Comparison of ENCODE assay signal across 8 mouse cellular contexts in the genomic region with DNA sequence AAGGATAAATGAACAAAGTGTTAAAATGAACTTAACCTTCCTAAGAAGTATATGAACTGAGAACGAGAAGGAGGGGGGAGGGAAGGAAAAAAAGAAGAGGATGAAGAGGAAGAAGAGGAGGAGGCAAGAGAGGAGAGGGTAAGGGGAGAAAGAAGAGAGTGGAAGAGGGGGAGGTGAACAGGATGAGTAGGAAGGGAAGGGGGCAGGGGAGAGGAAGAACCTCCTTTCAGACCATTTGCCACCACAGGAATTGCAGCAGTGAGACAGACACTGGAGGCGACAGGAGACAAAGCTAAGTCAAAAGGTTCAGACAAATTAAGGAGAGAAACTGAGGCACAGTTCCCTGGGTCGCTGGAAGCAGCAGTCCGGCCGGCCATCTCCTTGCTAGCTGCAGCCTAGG. TPM values are rescaled to one million over a fixed set of nuclear protein-coding genes. Genes with fewer than 3 reads are reported as not detected.
DNase-seq lines count a peak whose midpoint lies in the region; ATAC-seq and TF ChIP-seq lines count a peak whose summit lies in the region.

No protein-coding gene starts in this region.

- peak overlapping the region; percentile 71 for H3K4me2 ChIP-seq in forebrain, embryonic 12.5 days
- H3K4me2 ChIP-seq in neural tube, embryonic 13.5 days = peak overlapping the region; percentile 70

- no peaks in the 10 kb centered on the region for H3K36me3 ChIP-seq in forebrain, embryonic 12.5 days (replicated peaks)
- H3K36me3 ChIP-seq in limb, embryonic 10.5 days = no peaks in the 10 kb centered on the region
- no peaks in the 10 kb centered on the region for H3K36me3 ChIP-seq in neural tube, embryonic 13.5 days

- TF ChIP-seq CTCF in layer of hippocampus, adult 2 months (conservative IDR thresholded peaks at IDR 0.05) = no peak

- peak; percentile 63; the same call in 1 of the 2 replicates for ATAC-seq in forebrain, embryonic 12.5 days (ENCODE audit: low FRiP score)
- peak; percentile 40 for ATAC-seq in neural tube, embryonic 13.5 days (ENCODE audit: low read depth)
- ATAC-seq in megakaryocyte progenitor cell, adult 5-6 weeks (replicated peaks; ENCODE audit: poor library complexity) = no peak

- peak overlapping the region; percentile 59; the same call in 1 of the 2 replicates for H3K27ac ChIP-seq in layer of hippocampus, adult 2 months
- H3K27ac ChIP-seq in forebrain, embryonic 12.5 days = no peak overlapping the region
- H3K27ac ChIP-seq in limb, embryonic 10.5 days = peak overlapping the region; percentile 64
- H3K27ac ChIP-seq in neural tube, embryonic 13.5 days (replicated peaks) = no peak overlapping the region

- no peaks in the 10 kb centered on the region for H3K9me3 ChIP-seq in forebrain, embryonic 12.5 days
- no peaks in the 10 kb centered on the region for H3K9me3 ChIP-seq in limb, embryonic 10.5 days (replicated peaks)
- H3K9me3 ChIP-seq in neural tube, embryonic 13.5 days = no peaks in the 10 kb centered on the region

- H3K4me1 ChIP-seq in forebrain, embryonic 12.5 days = peaks cover 8% of the 10 kb centered on the region
- peaks cover 9% of the 10 kb centered on the region for H3K4me1 ChIP-seq in limb, embryonic 10.5 days
- H3K4me1 ChIP-seq in neural tube, embryonic 13.5 days (replicated peaks) = peaks cover 8% of the 10 kb centered on the region

- DNase-seq in layer of hippocampus, adult 2 months (ENCODE audit: low spot score in 2 of 2) = no peak
- no peak for DNase-seq in layer of hippocampus, adult 9-11 months
- no peak for DNase-seq in limb, embryonic 10.5 days (ENCODE audit: low spot score)
- DNase-seq in c-Kit-positive CD71-positive TER-119-positive erythroid progenitor cells, embryonic 14.5 days (ENCODE audit: low spot score) = no peak
- no peak for DNase-seq in kidney, postnatal 36 days

- peak overlapping the region; percentile 51 for H3K4me3 ChIP-seq in layer of hippocampus, adult 2 months
- peak overlapping the region; percentile 37 for H3K4me3 ChIP-seq in forebrain, embryonic 12.5 days (replicated peaks)
- peak overlapping the region; percentile 52 for H3K4me3 ChIP-seq in limb, embryonic 10.5 days
- peak overlapping the region; percentile 34 for H3K4me3 ChIP-seq in neural tube, embryonic 13.5 days

- 19% methylated on average over 5 of the region's 5 CpGs for WGBS in forebrain, embryonic 12.5 days
- WGBS in limb, embryonic 10.5 days = 16% methylated on average over 5 of the region's 5 CpGs
- 19% methylated on average over 5 of the region's 5 CpGs for WGBS in neural tube, embryonic 13.5 days

- H3K9ac ChIP-seq in forebrain, embryonic 12.5 days = peak overlapping the region; percentile 46
- H3K9ac ChIP-seq in neural tube, embryonic 13.5 days = peak overlapping the region; percentile 59

- 0 out of 2 replicates have a peak, but pooled peaks cover 13% of the 10 kb centered on the region for H3K27me3 ChIP-seq in forebrain, embryonic 12.5 days
- peaks cover 13% of the 10 kb centered on the region for H3K27me3 ChIP-seq in limb, embryonic 10.5 days (ENCODE audit: low read depth, poor library complexity, severe bottlenecking)
- peaks cover 6% of the 10 kb centered on the region for H3K27me3 ChIP-seq in neural tube, embryonic 13.5 days

RNA-seq across cellular contexts. Expression of gene Deup1, which starts 0.3 kb away (rescaled TPM):
- under 1 TPM; 0.61 to 1.00 TPM for total RNA-seq in layer of hippocampus, adult 2 months (2021)
- 1.2 and 3.0 TPM in 2 replicates for polyA plus RNA-seq in forebrain, embryonic 12.5 days (2016; fragmentation: Nextera tagmentation; extraction: Ambion mirVana)
- polyA plus RNA-seq in limb, embryonic 10.5 days (2016; fragmentation: Nextera tagmentation; extraction: Ambion mirVana) = 0.18 and 0.24 TPM in 2 replicates
- 0.14 and 0.25 TPM in 2 replicates for polyA plus RNA-seq in neural tube, embryonic 13.5 days (2015; fragmentation: Nextera tagmentation; extraction: Ambion mirVana)
- not detected in 2 replicates for total RNA-seq in megakaryocyte progenitor cell, adult 5-6 weeks (2015)
- not detected in 2 replicates for total RNA-seq in megakaryocyte progenitor cell, adult 5-6 weeks (2017)

Comparison
In these comparisons a context has a peak if more than half of its experiments do, and no peak if none do; other contexts are left out.
1. H3K27ac ChIP-seq: peak in layer of hippocampus, adult 2 months (single experiment) and limb, embryonic 10.5 days (single experiment); none in forebrain, embryonic 12.5 days (single experiment) and neural tube, embryonic 13.5 days (single experiment).
2. Peak in every context shown above with its lines, with median percentiles within 50 percentile points of each other: H3K4me3 ChIP-seq.